Mouse (Mus musculus) MEL (cell line): ENCODE measurements around the gene Gm12166. TPM values are rescaled to one million over a fixed set of nuclear protein-coding genes. Genes with fewer than 3 reads are reported as not detected.

ENCODE experiments used
- DNase-seq: peaks from one replicate; pipeline ENCODE4 v3.0.0; 2011; ENCODE audit warnings: low read depth, low spot score
- H3K27ac ChIP-seq: 2 replicates; pipeline ENCODE4 v1.5.1; 2012; ENCODE audit warnings: low read depth, mild to moderate bottlenecking, control low read depth, low read length, moderate library complexity; ENCODE audit not compliant: control insufficient read depth
- H3K27me3 ChIP-seq, 2 experiments: fragments of 150-350 bp in 1 of 2; sonication (generic) in 1 of 2; 2 replicates each; pipeline ENCODE4 v1.6.1; 2012; ENCODE audit warnings: low read length in 2 of 2, mild to moderate bottlenecking in 2 of 2, improper control_type of control experiment in 1 of 2, moderate library complexity in 1 of 2; ENCODE audit not compliant: insufficient read depth in 2 of 2, control insufficient read depth in 1 of 2
- H3K36me3 ChIP-seq, 2 experiments: 2 replicates each; pipeline ENCODE4 v1.6.1; 2012 to 2014; ENCODE audit warnings: low read length in 2 of 2, improper control_type of control experiment in 1 of 2, inconsistent platforms in 1 of 2, mild to moderate bottlenecking in 1 of 2; ENCODE audit not compliant: insufficient read depth in 2 of 2, control insufficient read depth in 1 of 2
- H3K4me1 ChIP-seq, 2 experiments: fragments of 150-350 bp in 1 of 2; sonication (generic) in 1 of 2; 2 replicates each; pipeline ENCODE4 v1.6.1; 2012; ENCODE audit warnings: low read length in 2 of 2, improper control_type of control experiment in 1 of 2, mild to moderate bottlenecking in 1 of 2; ENCODE audit not compliant: insufficient read depth in 2 of 2, control insufficient read depth in 1 of 2
- H3K4me3 ChIP-seq, 2 experiments: fragments of 150-350 bp in 1 of 2; sonication (generic) in 1 of 2; 2 replicates each; pipeline ENCODE4 v1.5.1; 2012; ENCODE audit warnings: low read depth in 2 of 2, low read length in 2 of 2, mild to moderate bottlenecking in 2 of 2, moderate library complexity in 2 of 2, control low read depth in 1 of 2, improper control_type of control experiment in 1 of 2; ENCODE audit not compliant: control insufficient read depth in 1 of 2, insufficient read depth in 1 of 2
- H3K79me2 ChIP-seq: 2 replicates; pipeline ENCODE4 v1.6.1; 2012; ENCODE audit warnings: mild to moderate bottlenecking, low read length, moderate library complexity; ENCODE audit not compliant: control insufficient read depth, poor library complexity, insufficient read depth
- H3K9ac ChIP-seq: 2 replicates; pipeline ENCODE4 v1.6.1; 2012; ENCODE audit warnings: low read depth, mild to moderate bottlenecking, control low read depth, low read length, moderate library complexity; ENCODE audit not compliant: control insufficient read depth, poor library complexity, severe bottlenecking
- H3K9me3 ChIP-seq: fragments of 150-350 bp; sonication (generic); replicated peaks from 2 replicates; pipeline ENCODE4 v1.6.1; 2012; ENCODE audit warnings: mild to moderate bottlenecking, low read length, improper control_type of control experiment, moderate library complexity; ENCODE audit not compliant: insufficient read depth
- BHLHE40 ChIP-seq: IDR thresholded peaks from 2 replicates; pipeline ENCODE4 v1.6.1; 2012; ENCODE audit warnings: low read depth, mild to moderate bottlenecking, inconsistent platforms, low read length, improper control_type of control experiment, borderline replicate concordance
- CHD2 ChIP-seq: IDR thresholded peaks from 2 replicates; pipeline ENCODE4 v1.6.1; 2011; ENCODE audit warnings: low read length, improper control_type of control experiment
- CTCF ChIP-seq, 3 experiments: IDR thresholded peaks in 2 of 3; conservative IDR thresholded peaks in 1 of 3; 2 replicates each; pipeline ENCODE4 v1.5.1; 2011 to 2012; ENCODE audit warnings: low read length in 3 of 3, low read depth in 2 of 3, mild to moderate bottlenecking in 2 of 3, improper control_type of control experiment in 1 of 3, inconsistent platforms in 1 of 3, mixed read lengths in 1 of 3, moderate library complexity in 1 of 3; ENCODE audit not compliant: control insufficient read depth in 1 of 3, insufficient read depth in 1 of 3, poor library complexity in 1 of 3, severe bottlenecking in 1 of 3
- E2F4 ChIP-seq: IDR thresholded peaks from 2 replicates; pipeline ENCODE4 v1.6.1; 2011; ENCODE audit warnings: low read depth, low read length, improper control_type of control experiment, borderline replicate concordance
- ELF1 ChIP-seq: IDR thresholded peaks from 2 replicates; pipeline ENCODE4 v1.6.1; 2014; ENCODE audit warnings: low read depth, mild to moderate bottlenecking, inconsistent platforms, low read length, improper control_type of control experiment, moderate library complexity
- EP300 ChIP-seq, 2 experiments: IDR thresholded peaks; 2 replicates each; pipeline ENCODE4 v1.6.1; 2011; ENCODE audit warnings: improper control_type of control experiment in 2 of 2, low read length in 2 of 2, low read depth in 1 of 2, mild to moderate bottlenecking in 1 of 2
- ETS1 ChIP-seq: IDR thresholded peaks from 2 replicates; pipeline ENCODE4 v1.6.1; 2012; ENCODE audit warnings: low read depth, mild to moderate bottlenecking, inconsistent platforms, low read length, improper control_type of control experiment, moderate library complexity
- GABPA ChIP-seq: IDR thresholded peaks from 2 replicates; pipeline ENCODE4 v1.6.1; 2012; ENCODE audit warnings: low read depth, mild to moderate bottlenecking, inconsistent platforms, low read length, improper control_type of control experiment, moderate library complexity
- GATA1 ChIP-seq: IDR thresholded peaks from 2 replicates; pipeline ENCODE4 v1.6.1; 2011; ENCODE audit warnings: low read depth, low read length, improper control_type of control experiment
- MAZ ChIP-seq: IDR thresholded peaks from 2 replicates; pipeline ENCODE4 v1.6.1; 2012; ENCODE audit warnings: low read depth, mild to moderate bottlenecking, inconsistent platforms, low read length, improper control_type of control experiment
- MXI1 ChIP-seq: IDR thresholded peaks from 2 replicates; pipeline ENCODE4 v1.6.1; 2011; ENCODE audit warnings: mild to moderate bottlenecking, low read depth, low read length, improper control_type of control experiment
- MYC ChIP-seq: IDR thresholded peaks from 2 replicates; pipeline ENCODE4 v1.6.1; 2011; ENCODE audit warnings: low read depth, mild to moderate bottlenecking, low read length, improper control_type of control experiment, moderate library complexity
- NELFE ChIP-seq: IDR thresholded peaks from 2 replicates; pipeline ENCODE4 v1.6.1; 2011; ENCODE audit warnings: low read depth, low read length, improper control_type of control experiment
- POLR2A ChIP-seq, 2 experiments: IDR thresholded peaks; 2 replicates each; pipeline ENCODE4 v1.6.1; 2011 to 2012; ENCODE audit warnings: low read length in 2 of 2, mild to moderate bottlenecking in 2 of 2, control low read depth in 1 of 2, improper control_type of control experiment in 1 of 2, low read depth in 1 of 2, moderate library complexity in 1 of 2; ENCODE audit not compliant: control insufficient read depth in 1 of 2, insufficient read depth in 1 of 2, poor library complexity in 1 of 2
- POLR2AphosphoS2 ChIP-seq: IDR thresholded peaks from 2 replicates; pipeline ENCODE4 v1.6.1; 2011; ENCODE audit warnings: low read length, improper control_type of control experiment
- SIN3A ChIP-seq: IDR thresholded peaks from 2 replicates; pipeline ENCODE4 v1.6.1; 2012; ENCODE audit warnings: low read length, improper control_type of control experiment, inconsistent platforms
- SMC3 ChIP-seq: IDR thresholded peaks from 2 replicates; pipeline ENCODE4 v1.6.1; 2011; ENCODE audit warnings: low read depth, low read length, improper control_type of control experiment
- TBP ChIP-seq: IDR thresholded peaks from 2 replicates; pipeline ENCODE4 v1.8.0; 2011; ENCODE audit warnings: low read depth, low read length, improper control_type of control experiment
- TCF12 ChIP-seq: IDR thresholded peaks from 2 replicates; pipeline ENCODE4 v1.6.1; 2014; ENCODE audit warnings: low read depth, mild to moderate bottlenecking, inconsistent platforms, low read length, improper control_type of control experiment, moderate library complexity
- UBTF ChIP-seq: IDR thresholded peaks from 2 replicates; pipeline ENCODE4 v1.6.1; 2012; ENCODE audit warnings: low read depth, mild to moderate bottlenecking, inconsistent platforms, low read length, improper control_type of control experiment, moderate library complexity, borderline replicate concordance; ENCODE audit not compliant: insufficient read depth
- ZMIZ1 ChIP-seq: IDR thresholded peaks from 2 replicates; pipeline ENCODE4 v1.6.1; 2012; ENCODE audit warnings: low read depth, mild to moderate bottlenecking, inconsistent platforms, low read length, improper control_type of control experiment, moderate library complexity
- ZNF384 ChIP-seq: IDR thresholded peaks from 2 replicates; pipeline ENCODE4 v1.6.1; 2012; ENCODE audit warnings: low read depth, mild to moderate bottlenecking, inconsistent platforms, low read length, improper control_type of control experiment
- polyA plus RNA-seq, 2 experiments: library from polyadenylated mRNA; stranded (reverse) in 1 of 2; unstranded in 1 of 2; fragments of >175 nt in 1 of 2; fragments of >200 nt in 1 of 2; gene quantifications; 2 replicates each; pipeline versions ENCODE4 v1.2.1 to v1.2.4; 2012; ENCODE audit warnings: low replicate concordance in 2 of 2, low read depth in 1 of 2; ENCODE audit not compliant: insufficient read length in 2 of 2, insufficient read depth in 1 of 2, missing spikeins in 1 of 2
- total RNA-seq: library from RNA; depleted of rRNA; stranded (reverse); fragments of 300-350 nt; gene quantifications from 2 replicates; pipeline ENCODE4 v1.2.3, GENCODE M21; 2012

The Gm12166 gene
- total and polyA plus RNA-seq, 3 experiments, result 4.1 to 6.8 TPM; not detected in 1

- no peak for DNase-seq
- no peaks in the 10 kb centered on the region for H3K27me3 ChIP-seq
- H3K79me2 ChIP-seq, result no peaks in the 10 kb centered on the region
- no peak overlapping the region for H3K27ac ChIP-seq
- peaks cover 10 to 13% of the 10 kb centered on the region in 2 experiments for H3K4me1 ChIP-seq
- H3K9me3 ChIP-seq, result no peaks in the 10 kb centered on the region
- TF ChIP-seq CTCF (IDR thresholded peaks at IDR 0.05 in 2 of 3, conservative IDR thresholded peaks at IDR 0.05 in 1 of 3; ENCODE audit: control insufficient read depth in 1 of 3, insufficient read depth in 1 of 3, low read depth in 2 of 3, low read length in 3 of 3, poor library complexity in 1 of 3, severe bottlenecking in 1 of 3) (peak in 1 of 3 experiments; percentile 37; a peak in 3 of 6 replicates), ZNF384 (no peak), SMC3 (peak; percentile 16; the same call in 1 of the 2 replicates), EP300 (IDR thresholded peaks at IDR 0.05; ENCODE audit: low read depth in 1 of 2, low read length in 2 of 2) (no peak), MAZ (no peak)
- H3K4me3 ChIP-seq, result no peak overlapping the region
- H3K9ac ChIP-seq, result no peak overlapping the region
- H3K36me3 ChIP-seq, result peaks cover 0 to 11% of the 10 kb centered on the region in 2 experiments; a peak in 2 of 4 replicates
These were observed 18.7 kb upstream of the Gm12166 start for GRCm38 (mm10) chr11:46070789-46071188.

GRCm38 (mm10) chr11:46070161-46070560 is 18.0 kb upstream of the Gm12166 start:
- no peak overlapping the region for H3K9ac ChIP-seq
- H3K79me2 ChIP-seq, result no peaks in the 10 kb centered on the region
- no peak for TF ChIP-seq TCF12
- no peak for TF ChIP-seq MXI1
- no peak overlapping the region for H3K4me3 ChIP-seq
- H3K27me3 ChIP-seq, result no peaks in the 10 kb centered on the region
- no peak for DNase-seq
- no peaks in the 10 kb centered on the region for H3K9me3 ChIP-seq
- H3K36me3 ChIP-seq, result peaks cover 0 to 9% of the 10 kb centered on the region in 2 experiments; a peak in 2 of 4 replicates
- no peak overlapping the region for H3K27ac ChIP-seq
- peaks cover 6 to 14% of the 10 kb centered on the region in 2 experiments; a peak in 3 of 4 replicates for H3K4me1 ChIP-seq

- Histone ChIP-seq H3K4me1 (peaks cover 6 to 15% of the 10 kb centered on the region in 2 experiments; a peak in 3 of 4 replicates), H3K79me2 (no peaks in the 10 kb centered on the region), H3K9ac (no peak overlapping the region), H3K36me3 (peaks cover 0 to 9% of the 10 kb centered on the region in 2 experiments; a peak in 2 of 4 replicates), H3K27ac (no peak overlapping the region), H3K9me3 (no peaks in the 10 kb centered on the region), H3K27me3 (no peaks in the 10 kb centered on the region), H3K4me3 (no peak overlapping the region)
- DNase-seq, result no peak
- no peak for TF ChIP-seq TBP
- TF ChIP-seq SIN3A, result no peak
- TF ChIP-seq MYC, result no peak
- no peak for TF ChIP-seq GABPA
- no peak for TF ChIP-seq ZNF384
- TF ChIP-seq CHD2, result no peak
- TF ChIP-seq POLR2A (IDR thresholded peaks at IDR 0.05; ENCODE audit: control insufficient read depth in 1 of 2, insufficient read depth in 1 of 2, low read depth in 1 of 2, low read length in 2 of 2, poor library complexity in 1 of 2), result no peak
- TF ChIP-seq ETS1, result no peak
- TF ChIP-seq CTCF (IDR thresholded peaks at IDR 0.05 in 2 of 3, conservative IDR thresholded peaks at IDR 0.05 in 1 of 3; ENCODE audit: control insufficient read depth in 1 of 3, insufficient read depth in 1 of 3, low read depth in 2 of 3, low read length in 3 of 3, poor library complexity in 1 of 3, severe bottlenecking in 1 of 3), result no peak
- TF ChIP-seq MXI1, result no peak
- no peak for TF ChIP-seq ZMIZ1
- TF ChIP-seq BHLHE40, result no peak
- no peak for TF ChIP-seq E2F4
- TF ChIP-seq ELF1, result no peak
- TF ChIP-seq UBTF, result no peak
- TF ChIP-seq GATA1, result no peak
- TF ChIP-seq POLR2AphosphoS2, result no peak
- TF ChIP-seq NELFE, result no peak
These were observed 17.4 kb upstream of the Gm12166 start for GRCm38 (mm10) chr11:46069408-46070003.
